Comparison of ENCODE assay signal across 17 mouse cellular contexts in the genomic region with DNA sequence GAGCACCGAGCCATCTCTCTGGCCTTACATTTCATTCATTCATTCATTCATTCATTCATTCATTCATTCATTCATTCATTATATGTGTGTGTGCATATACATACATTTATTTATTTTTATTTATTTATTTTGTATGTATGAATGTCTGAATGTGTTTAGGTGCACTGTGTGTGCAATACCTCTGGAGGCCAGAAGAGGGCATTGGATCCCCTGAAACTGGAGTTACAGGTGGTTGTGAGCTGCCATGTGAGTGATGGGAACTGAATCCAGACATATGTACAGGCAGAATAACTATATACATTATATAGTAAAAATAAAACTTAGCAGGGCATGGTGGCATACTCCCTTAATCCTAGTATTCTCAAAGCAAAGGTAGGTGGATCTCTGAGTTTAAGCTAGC. TPM values are rescaled to one million over a fixed set of nuclear protein-coding genes. Genes with fewer than 3 reads are reported as not detected.
A peak's percentile ranks its signal among the peaks of the same experiment; 100 is the strongest.
DNase-seq lines count a peak whose midpoint lies in the region; ATAC-seq and TF ChIP-seq lines count a peak whose summit lies in the region.
"Had no signal": no experiment of that assay in that cellular context is flagged by ENCODE, and none has a peak within 500 bp of the region (broad histone marks: within the 10 kb centered on the region; RNA-seq: fewer than 3 reads in every experiment).

No protein-coding gene starts in this region.

- no peak for ATAC-seq in liver, embryonic 14.5 days (ENCODE audit: insufficient read depth)
- ATAC-seq in hindbrain, embryonic 16.5 days = no peak
- ATAC-seq: midbrain, embryonic 16.5 days had no signal

- no peaks in the 10 kb centered on the region for H3K9me3 ChIP-seq in liver, embryonic 14.5 days (ENCODE audit: control insufficient read depth, low read length)
- no peaks in the 10 kb centered on the region for H3K9me3 ChIP-seq in ES-E14 (ENCODE audit: control insufficient read depth, insufficient read depth, low read depth, low read length)
- no peaks in the 10 kb centered on the region for H3K9me3 ChIP-seq in hindbrain, embryonic 16.5 days (ENCODE audit: control insufficient read depth, low read length)
- H3K9me3 ChIP-seq: heart, embryonic 13.5 days; hindbrain, embryonic 12.5 days; liver, embryonic 13.5 days; neural tube, embryonic 12.5 days had no signal

- H3K36me3 ChIP-seq in liver, embryonic 14.5 days (replicated peaks; ENCODE audit: control insufficient read depth, insufficient read depth, low read depth) = peaks cover 43% of the 10 kb centered on the region
- H3K36me3 ChIP-seq in ES-E14 (ENCODE audit: control insufficient read depth, insufficient read depth, low read length, poor library complexity, severe bottlenecking) = peaks cover 4% of the 10 kb centered on the region
- H3K36me3 ChIP-seq in hindbrain, embryonic 16.5 days (ENCODE audit: control insufficient read depth, insufficient read depth, low read length) = peaks cover 18% of the 10 kb centered on the region

- TF ChIP-seq CTCF in gastrocnemius, adult 2 months (IDR thresholded peaks at IDR 0.05) = peak; percentile 44
- TF ChIP-seq CTCF in liver, embryonic 14.5 days (IDR thresholded peaks at IDR 0.05; ENCODE audit: low read depth) = peak; percentile 52

- H3K27ac ChIP-seq in gastrocnemius, adult 2 months = no peak overlapping the region
- no peak overlapping the region for H3K27ac ChIP-seq in liver, embryonic 14.5 days
- H3K27ac ChIP-seq in ES-E14 (ENCODE audit: insufficient read depth, low read depth, low read length, poor library complexity, severe bottlenecking) = no peak overlapping the region
- no peak overlapping the region for H3K27ac ChIP-seq in hindbrain, embryonic 16.5 days (ENCODE audit: low read depth, low read length)
- H3K27ac ChIP-seq: heart, embryonic 13.5 days; hindbrain, embryonic 12.5 days; liver, embryonic 13.5 days; macrophage; neural tube, embryonic 12.5 days had no signal

- no peak overlapping the region for H3K4me2 ChIP-seq in liver, embryonic 14.5 days (ENCODE audit: low read depth)
- no peak overlapping the region for H3K4me2 ChIP-seq in hindbrain, embryonic 16.5 days (ENCODE audit: low read length)
- H3K4me2 ChIP-seq: heart, embryonic 13.5 days; hindbrain, embryonic 12.5 days; liver, embryonic 13.5 days; neural tube, embryonic 12.5 days had no signal

- H3K4me1 ChIP-seq in liver, embryonic 14.5 days (replicated peaks; ENCODE audit: control insufficient read depth in 2 of 2, insufficient read depth in 2 of 2, low read length in 1 of 2) = no peaks in the 10 kb centered on the region
- no peaks in the 10 kb centered on the region for H3K4me1 ChIP-seq in ES-E14 (ENCODE audit: control insufficient read depth in 2 of 2, insufficient read depth in 2 of 2, low read length in 2 of 2, poor library complexity in 1 of 2)
- H3K4me1 ChIP-seq in hindbrain, embryonic 16.5 days (ENCODE audit: control insufficient read depth, insufficient read depth, low read depth, low read length) = no peaks in the 10 kb centered on the region
- H3K4me1 ChIP-seq: heart, embryonic 13.5 days; hindbrain, embryonic 12.5 days; liver, embryonic 13.5 days; neural tube, embryonic 12.5 days had no signal

- in situ Hi-C loops in ES-E14 (cut with MboI; ENCODE audit: low sequenced_read_pairs in 2 of 2, unreplicated experiment in 2 of 2) = no loop called here

- no peak overlapping the region for H3K9ac ChIP-seq in liver, embryonic 14.5 days (replicated peaks)
- no peak overlapping the region for H3K9ac ChIP-seq in ES-E14 (ENCODE audit: insufficient read depth, low read depth, low read length, poor library complexity, severe bottlenecking)
- no peak overlapping the region for H3K9ac ChIP-seq in hindbrain, embryonic 16.5 days (ENCODE audit: low read depth, low read length)
- H3K9ac ChIP-seq: heart, embryonic 13.5 days; hindbrain, embryonic 12.5 days; liver, embryonic 13.5 days; neural tube, embryonic 12.5 days had no signal

- no peak overlapping the region for H3K4me3 ChIP-seq in gastrocnemius, adult 2 months
- H3K4me3 ChIP-seq in liver, embryonic 14.5 days (ENCODE audit: insufficient read depth in 1 of 2, low read depth in 2 of 2, low read length in 2 of 2) = no peak overlapping the region
- no peak overlapping the region for H3K4me3 ChIP-seq in ES-E14 (ENCODE audit: insufficient read depth in 1 of 2, low read depth in 1 of 2, low read length in 2 of 2, poor library complexity in 1 of 2, severe bottlenecking in 1 of 2)
- H3K4me3 ChIP-seq in hindbrain, embryonic 16.5 days (ENCODE audit: low read length) = no peak overlapping the region
- H3K4me3 ChIP-seq: erythroblast, embryonic 14.5 days; heart, embryonic 13.5 days; hindbrain, embryonic 12.5 days; liver, embryonic 13.5 days; neural tube, embryonic 12.5 days had no signal

- WGBS in liver, embryonic 14.5 days (ENCODE audit: insufficient replicate concordance) = 85% methylated on average over 1 of the region's 1 CpGs
- WGBS in hindbrain, embryonic 16.5 days = 96% methylated on average over 1 of the region's 1 CpGs

- no peaks in the 10 kb centered on the region for H3K27me3 ChIP-seq in liver, embryonic 14.5 days (ENCODE audit: control insufficient read depth, insufficient read depth, low read length)
- no peaks in the 10 kb centered on the region for H3K27me3 ChIP-seq in hindbrain, embryonic 16.5 days (replicated peaks; ENCODE audit: control insufficient read depth, insufficient read depth, low read length)
- H3K27me3 ChIP-seq: heart, embryonic 13.5 days; hindbrain, embryonic 12.5 days; liver, embryonic 13.5 days; neural tube, embryonic 12.5 days had no signal

- intact Hi-C loops in gastrocnemius, adult 2 months (cut with DNase I) = loop anchor here (10.0 kb wide), 1 partner anchor 102 kb away; no protein-coding TSS in a partner anchor

- DNase-seq in gastrocnemius, adult 2 months = no peak
- no peak for DNase-seq in gastrocnemius, adult 8-10 months (ENCODE audit: low spot score in 2 of 2)
- no peak for DNase-seq in liver, embryonic 14.5 days (ENCODE audit: low read depth in 3 of 3, low spot score in 3 of 3)
- no peak for DNase-seq in liver
- peak; percentile 33 to 39 for DNase-seq in B cell, adult 2 months
- no peak for DNase-seq in ES-E14 (ENCODE audit: low read depth, low spot score)
- DNase-seq in c-Kit-positive CD71-positive TER-119-positive erythroid progenitor cells, embryonic 14.5 days (ENCODE audit: low spot score) = no peak
- DNase-seq: gastrocnemius, postnatal 36 days; kidney, adult 9 months; liver, embryonic 13.5 days had no signal

- TF ChIP-seq EP300 in liver, embryonic 14.5 days (IDR thresholded peaks at IDR 0.05; ENCODE audit: low read depth) = no peak

TF ChIP-seq in ES-E14, 5 proteins besides CTCF, POLR2A, EP300 and RAD21:
- TF ChIP-seq CHD2 (IDR thresholded peaks at IDR 0.05; ENCODE audit: low read depth, low read length) (no peak), ZNF384 (IDR thresholded peaks at IDR 0.05; ENCODE audit: low read depth, low read length) (no peak), ZC3H11A (IDR thresholded peaks at IDR 0.05; ENCODE audit: borderline replicate concordance, low read depth, low read length) (0 out of 2 replicates have a peak, but pooled peaks have one; percentile 20), HCFC1 (IDR thresholded peaks at IDR 0.05; ENCODE audit: borderline replicate concordance, insufficient read depth, low read length) (no peak), MAFK (IDR thresholded peaks at IDR 0.05; ENCODE audit: insufficient read depth, low read depth, low read length) (no peak)

RNA-seq across cellular contexts. Expression of gene Nsd2, which starts 32.6 kb away (rescaled TPM):
- total RNA-seq in gastrocnemius, adult 2 months (2021) = 10 to 100 TPM in 1 of 2 experiments, 1 to 10 TPM in 1; 9.7 to 10.6 TPM
- total RNA-seq in gastrocnemius, adult 8-10 months (2022) = 10 to 100 TPM in 3 of 4 experiments, 1 to 10 TPM in 1; 7.4 to 12.7 (median 11.2) TPM
- polyA plus RNA-seq in liver, embryonic 14.5 days (2012; rRNA removed) = 14.2 and 26.7 TPM in 2 replicates
- polyA plus RNA-seq in liver, embryonic 14.5 days (2014; fragmentation: Nextera tagmentation; extraction: Ambion mirVana) = 27.8 and 30.1 TPM in 2 replicates
- total RNA-seq in ES-E14 (2012; rRNA removed) = 31.3 and 39.2 TPM in 2 replicates
- 52.9 and 68.7 TPM in 2 replicates for polyA plus RNA-seq in hindbrain, embryonic 16.5 days (2015; fragmentation: Nextera tagmentation; extraction: Ambion mirVana)

Comparison
In these comparisons a context has a peak if more than half of its experiments do, and no peak if none do; other contexts are left out.
1. DNase-seq: peak in B cell, adult 2 months (2 of 2); none in gastrocnemius, adult 2 months (single experiment), gastrocnemius, adult 8-10 months (0 of 2), liver, embryonic 14.5 days (0 of 3), liver (single experiment), ES-E14 (single experiment) and c-Kit-positive CD71-positive TER-119-positive erythroid progenitor cells, embryonic 14.5 days (single experiment).